Mouse (Mus musculus) midbrain, embryonic 13.5 days (tissue): Measurements from ENCODE around the gene Gpx3. TPM values are rescaled to one million over a fixed set of nuclear protein-coding genes. Genes with fewer than 3 reads are reported as not detected.

Experiments used
- ATAC-seq: fragments of 200-750 bp; cut with Nextera tagmentation; 2 replicates; pipeline ENCODE4 v1.8.0; 2017; ENCODE audit warnings: mild to moderate bottlenecking, moderate TSS enrichment, moderate library complexity
- H3K27ac ChIP-seq: fragments of 300-500 bp; sonication (generic); 2 replicates; pipeline ENCODE4 v1.5.1; 2015; ENCODE audit warnings: inconsistent platforms, mild to moderate bottlenecking, moderate library complexity
- H3K27me3 ChIP-seq: fragments of 300-500 bp; sonication (generic); 2 replicates; pipeline ENCODE4 v1.6.1; 2015; ENCODE audit warnings: mild to moderate bottlenecking, inconsistent platforms
- H3K36me3 ChIP-seq: fragments of 300-500 bp; sonication (generic); 2 replicates; pipeline ENCODE4 v1.6.1; 2015; ENCODE audit warnings: mild to moderate bottlenecking, inconsistent platforms
- H3K4me1 ChIP-seq: fragments of 300-500 bp; sonication (generic); replicated peaks from 2 replicates; pipeline ENCODE4 v1.6.1; 2015; ENCODE audit warnings: inconsistent platforms
- H3K4me2 ChIP-seq: fragments of 300-500 bp; sonication (generic); replicated peaks from 2 replicates; pipeline ENCODE4 v1.6.1; 2015; ENCODE audit warnings: moderate library complexity, mild to moderate bottlenecking, inconsistent platforms
- H3K4me3 ChIP-seq: fragments of 300-500 bp; sonication (generic); replicated peaks from 2 replicates; pipeline ENCODE4 v1.5.1; 2015; ENCODE audit warnings: mild to moderate bottlenecking, inconsistent platforms
- H3K9ac ChIP-seq: fragments of 300-500 bp; sonication (generic); replicated peaks from 2 replicates; pipeline ENCODE4 v1.6.1; 2015; ENCODE audit warnings: mild to moderate bottlenecking, inconsistent platforms
- H3K9me3 ChIP-seq: fragments of 300-500 bp; sonication (generic); 2 replicates; pipeline ENCODE4 v1.6.1; 2016; ENCODE audit warnings: mild to moderate bottlenecking, inconsistent platforms
- WGBS: fragments of 180-500 bp; shearing (Covaris S2); methylation state at CpG from one replicate; pipeline ENCODE4 v1.1.7; 2015; 5-methylcytosine and 5-hydroxymethylcytosine counted together
- polyA plus RNA-seq: library from polyadenylated mRNA; unstranded; fragments of >200 nt; fragmentation: Nextera tagmentation; extraction: Ambion mirVana; gene quantifications from 2 replicates; pipeline ENCODE4 v1.2.1, GENCODE M21; 2015

Gpx3 gene
- polyA plus RNA-seq, 1 experiment from 2014 or later: 19.6 TPM

DNA sequence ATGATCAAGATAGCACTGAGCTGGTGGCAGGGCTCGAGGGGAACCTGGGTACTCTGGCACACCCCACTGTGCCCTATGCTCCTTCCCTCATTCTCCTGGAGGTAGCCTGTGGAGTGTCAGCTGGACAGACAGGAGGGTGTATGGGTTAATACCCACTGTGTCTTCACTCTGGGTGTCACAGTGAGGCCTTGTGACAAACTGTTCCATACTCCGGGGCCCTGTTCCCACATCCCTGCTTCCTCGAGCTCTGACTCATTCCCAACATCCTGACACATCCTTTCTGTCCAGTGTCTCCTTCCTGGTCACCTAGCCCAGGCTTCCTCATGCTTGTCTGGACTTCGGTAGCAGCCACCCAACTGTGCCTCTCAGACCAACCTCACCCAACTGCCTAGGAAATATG, 4.2 kb downstream of the Gpx3 start:
- Histone ChIP-seq H3K4me2 (no peak overlapping the region), H3K4me1 (peaks cover 10% of the 10 kb centered on the region)
- 82% methylated on average over 4 of the region's 4 CpGs for WGBS

DNA sequence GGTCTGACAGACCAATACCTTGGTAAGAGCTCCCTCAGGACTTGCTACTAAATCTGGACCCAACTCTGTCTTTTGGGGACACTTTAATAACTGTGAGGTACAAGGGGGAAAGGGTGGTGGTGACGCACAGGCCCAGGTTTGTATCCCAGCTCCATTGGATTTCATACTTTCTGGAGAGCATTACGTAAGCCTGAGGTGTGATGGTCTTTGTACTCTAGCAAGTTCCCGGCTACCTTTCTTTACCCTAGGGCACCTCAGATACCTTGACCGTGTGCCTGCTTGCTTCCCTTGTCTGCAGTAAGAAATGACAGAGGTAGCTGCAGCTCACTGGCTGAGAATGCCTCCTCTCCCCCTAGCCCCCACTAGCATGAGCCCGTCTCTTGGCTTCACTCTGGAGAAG, 5.0 kb downstream of the Gpx3 start:
- H3K36me3 ChIP-seq: peaks cover 20% of the 10 kb centered on the region
- no peak overlapping the region for H3K27ac ChIP-seq
- no peak overlapping the region for H3K9ac ChIP-seq
- H3K4me2 ChIP-seq: no peak overlapping the region
- 95% methylated on average over 5 of the region's 5 CpGs for WGBS
- no peaks in the 10 kb centered on the region for H3K9me3 ChIP-seq
- no peak for ATAC-seq
- H3K4me3 ChIP-seq: no peak overlapping the region
- peaks cover 9% of the 10 kb centered on the region for H3K4me1 ChIP-seq
- no peaks in the 10 kb centered on the region for H3K27me3 ChIP-seq

More for the DNA sequence above, 4.2 kb downstream of the Gpx3 start:
- ATAC-seq: no peak
- Histone ChIP-seq H3K27ac (no peak overlapping the region), H3K27me3 (no peaks in the 10 kb centered on the region), H3K9me3 (no peaks in the 10 kb centered on the region), H3K9ac (no peak overlapping the region), H3K4me3 (no peak overlapping the region), H3K36me3 (peaks cover 19% of the 10 kb centered on the region)

DNA sequence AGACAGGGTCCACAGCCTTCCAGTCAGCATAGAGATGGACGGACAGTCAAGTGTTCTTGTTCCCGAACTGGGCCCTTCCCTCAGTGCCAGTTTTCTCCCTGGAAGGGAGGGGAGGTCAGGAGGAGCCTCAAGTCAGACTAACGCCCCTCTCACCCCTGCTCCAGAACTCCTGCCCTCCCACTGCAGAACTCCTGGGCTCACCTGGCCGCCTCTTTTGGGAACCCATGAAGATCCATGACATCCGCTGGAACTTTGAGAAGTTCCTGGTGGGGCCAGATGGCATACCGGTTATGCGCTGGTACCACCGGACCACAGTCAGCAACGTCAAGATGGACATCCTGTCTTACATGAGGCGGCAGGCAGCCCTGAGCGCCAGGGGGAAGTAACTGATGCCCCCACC, 7.0 kb downstream of the Gpx3 start:
- Histone ChIP-seq H3K9me3 (no peaks in the 10 kb centered on the region), H3K4me2 (no peak overlapping the region), H3K4me1 (no peaks in the 10 kb centered on the region), H3K27ac (no peak overlapping the region), H3K9ac (no peak overlapping the region), H3K27me3 (no peaks in the 10 kb centered on the region), H3K36me3 (peaks cover 26% of the 10 kb centered on the region), H3K4me3 (no peak overlapping the region)
- 91% methylated on average over 11 of the region's 11 CpGs for WGBS
- ATAC-seq: no peak

DNA sequence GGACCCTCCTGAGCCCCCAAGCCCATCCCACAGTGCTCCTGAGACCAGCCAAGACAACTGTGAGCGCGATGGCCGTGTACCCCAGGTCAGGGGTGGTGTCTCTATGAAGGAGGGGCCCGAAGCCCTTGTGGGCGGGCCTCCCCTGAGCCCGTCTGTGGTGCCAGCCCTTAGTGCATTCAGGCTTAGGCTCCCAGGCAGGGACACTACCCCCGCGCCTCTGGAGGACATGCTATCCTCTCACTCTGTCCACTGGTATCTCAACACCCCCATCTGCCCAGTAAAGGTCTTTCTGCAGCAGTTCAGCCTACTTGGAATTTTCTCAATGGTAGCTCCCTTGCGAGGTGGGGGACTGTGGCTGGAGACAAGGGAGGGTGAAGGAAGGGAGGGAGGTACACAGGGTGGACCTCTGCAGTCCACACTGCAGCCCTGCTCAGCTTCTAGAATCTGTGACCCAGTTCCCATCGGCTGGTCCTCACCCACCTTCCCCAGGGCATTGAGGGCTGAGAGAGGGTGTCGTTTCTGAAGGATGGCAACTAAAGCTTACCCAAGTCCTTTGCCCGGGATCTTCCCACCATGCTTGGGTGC, 7.9 kb downstream of the Gpx3 start:
- Histone ChIP-seq H3K9me3 (no peaks in the 10 kb centered on the region), H3K9ac (no peak overlapping the region), H3K27me3 (no peaks in the 10 kb centered on the region), H3K27ac (no peak overlapping the region), H3K36me3 (peaks cover 35% of the 10 kb centered on the region), H3K4me2 (no peak overlapping the region), H3K4me1 (no peaks in the 10 kb centered on the region), H3K4me3 (no peak overlapping the region)
- WGBS: 91% methylated on average over 12 of the region's 12 CpGs
- no peak for ATAC-seq

DNA sequence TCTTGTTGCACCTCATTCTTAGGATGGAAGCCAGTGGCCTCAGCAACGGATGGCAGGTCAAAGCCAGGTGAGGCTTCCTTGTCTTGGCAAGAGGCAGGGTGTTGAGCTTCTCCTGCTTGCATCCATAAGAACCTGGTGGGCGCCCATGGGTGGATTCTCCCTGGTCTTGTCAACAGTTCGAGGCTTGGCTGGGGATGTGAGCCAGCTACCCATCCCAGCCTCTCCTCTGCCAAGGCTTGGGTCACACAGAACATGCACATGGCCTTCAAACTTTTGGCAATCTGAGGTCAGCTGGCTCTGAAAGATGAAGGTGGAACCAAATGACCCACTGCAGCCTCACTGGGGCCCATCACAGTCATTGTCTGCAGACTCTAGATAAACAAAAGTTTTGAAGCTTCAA, 8.9 kb downstream of the Gpx3 start:
- H3K27ac ChIP-seq: no peak overlapping the region
- H3K4me1 ChIP-seq: no peaks in the 10 kb centered on the region
- WGBS: 85% methylated on average over 3 of the region's 3 CpGs
- no peak overlapping the region for H3K4me3 ChIP-seq
- H3K27me3 ChIP-seq: no peaks in the 10 kb centered on the region
- peaks cover 44% of the 10 kb centered on the region for H3K36me3 ChIP-seq
- H3K9me3 ChIP-seq: no peaks in the 10 kb centered on the region
- H3K9ac ChIP-seq: no peak overlapping the region
- no peak overlapping the region for H3K4me2 ChIP-seq
- no peak for ATAC-seq

DNA sequence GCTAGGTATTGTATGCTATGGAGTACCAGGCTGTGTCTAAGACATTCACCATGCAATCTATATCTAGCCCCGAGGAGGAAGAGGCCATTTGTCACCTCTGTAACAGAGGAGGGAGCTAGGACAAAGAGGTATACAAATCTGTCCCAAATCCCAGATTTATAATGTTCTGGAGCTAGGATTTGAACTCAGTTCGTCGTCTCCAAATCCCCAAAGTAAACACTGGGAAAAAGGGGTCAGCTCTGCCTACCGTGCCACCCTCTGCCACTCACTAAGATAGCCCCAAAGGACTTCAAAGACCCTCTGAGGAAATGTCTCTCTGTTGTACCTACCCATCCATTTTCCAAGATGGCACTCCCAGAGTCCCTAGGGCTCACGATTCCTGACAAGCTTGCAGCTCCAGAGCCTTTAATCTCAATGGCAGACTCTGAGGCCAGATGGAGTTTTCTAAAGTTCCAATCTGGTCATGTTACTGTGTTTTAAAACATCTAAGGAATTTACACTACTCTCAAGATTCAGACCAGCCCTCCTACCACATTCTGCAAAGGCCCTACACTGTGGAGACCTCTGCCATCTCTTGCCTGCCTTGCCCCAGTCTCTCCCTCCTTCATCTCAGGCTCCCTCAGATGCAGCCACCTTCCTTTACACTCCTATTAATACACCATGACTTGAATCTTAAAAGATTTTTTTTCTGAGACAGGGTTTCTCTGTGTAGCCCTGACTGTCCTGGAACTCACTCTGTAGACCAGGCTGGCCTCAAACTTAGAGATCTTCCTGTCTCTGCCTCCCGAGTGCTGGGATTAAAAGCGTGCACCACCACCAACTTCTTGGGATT, 9.6 kb downstream of the Gpx3 start:
- Histone ChIP-seq H3K4me1 (no peaks in the 10 kb centered on the region), H3K27me3 (no peaks in the 10 kb centered on the region), H3K9ac (no peak overlapping the region), H3K4me3 (no peak overlapping the region), H3K4me2 (no peak overlapping the region), H3K27ac (no peak overlapping the region), H3K36me3 (peaks cover 50% of the 10 kb centered on the region), H3K9me3 (no peaks in the 10 kb centered on the region)
- no peak for ATAC-seq
- WGBS: 89% methylated on average over 7 of the region's 7 CpGs

DNA sequence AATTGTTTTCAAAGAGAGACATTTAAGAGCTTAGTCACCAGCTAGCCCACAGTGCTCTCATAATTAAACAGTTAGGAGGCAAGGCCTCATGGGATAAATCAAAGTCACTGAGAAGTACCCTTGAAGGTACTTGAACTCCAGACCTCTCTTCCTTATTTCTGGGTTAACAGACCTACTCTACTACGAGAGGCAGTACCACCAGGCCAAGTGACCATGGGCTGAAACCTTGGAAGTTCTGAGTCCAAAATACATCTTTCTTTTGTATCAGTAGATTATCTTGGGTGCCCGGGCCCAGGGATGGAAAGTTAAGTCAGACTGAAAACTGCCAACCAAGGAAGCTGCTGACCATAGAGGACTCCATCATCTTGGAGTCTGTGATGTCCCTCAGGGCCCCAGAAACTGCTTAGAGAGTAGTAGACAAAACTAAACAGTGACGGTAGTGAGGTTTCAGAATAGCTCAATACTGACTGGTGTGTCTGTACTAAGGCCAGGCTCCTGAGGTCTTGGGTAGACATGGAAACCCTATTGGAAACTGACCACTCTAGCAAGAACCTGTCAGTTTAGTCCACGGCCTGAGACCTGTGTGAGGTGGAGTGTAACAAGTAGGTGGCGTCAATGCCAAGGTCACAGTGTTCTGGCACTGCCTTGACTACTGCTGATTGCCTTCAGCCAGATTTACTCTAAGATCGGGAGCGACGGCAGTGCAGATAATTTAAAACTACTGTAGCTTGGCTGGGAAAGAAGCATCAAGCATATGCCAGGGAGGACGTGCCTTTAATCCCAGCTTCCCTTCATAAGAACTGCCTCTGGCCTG, 10.5 kb downstream of the Gpx3 start:
- H3K27ac ChIP-seq: no peak overlapping the region
- no peaks in the 10 kb centered on the region for H3K4me1 ChIP-seq
- H3K36me3 ChIP-seq: peaks cover 59% of the 10 kb centered on the region
- 88% methylated on average over 9 of the region's 9 CpGs for WGBS
- H3K4me2 ChIP-seq: no peak overlapping the region
- H3K9ac ChIP-seq: no peak overlapping the region
- no peaks in the 10 kb centered on the region for H3K9me3 ChIP-seq
- H3K4me3 ChIP-seq: no peak overlapping the region
- H3K27me3 ChIP-seq: no peaks in the 10 kb centered on the region
- no peak for ATAC-seq

DNA sequence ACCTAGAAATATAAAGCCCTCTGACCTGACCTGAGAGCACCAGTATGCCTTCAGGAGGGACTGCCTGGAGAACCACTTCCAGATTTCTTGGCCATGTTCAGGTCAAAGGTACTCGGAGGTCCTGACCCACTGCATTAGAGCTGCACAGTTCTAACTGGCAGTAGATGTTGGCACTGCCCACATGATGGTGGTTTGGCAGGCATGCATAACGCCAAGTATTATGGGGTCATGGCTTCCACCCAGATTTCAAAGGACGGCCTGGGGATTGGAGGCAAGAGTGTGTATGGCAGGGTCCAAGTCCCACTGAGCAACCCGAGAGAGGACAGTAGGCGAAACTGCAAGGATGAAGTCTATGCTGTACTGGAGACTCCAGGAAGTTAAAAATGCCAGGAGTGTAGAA, 11.6 kb downstream of the Gpx3 start:
- Histone ChIP-seq H3K4me1 (no peaks in the 10 kb centered on the region), H3K36me3 (peaks cover 70% of the 10 kb centered on the region), H3K27ac (no peak overlapping the region), H3K9me3 (no peaks in the 10 kb centered on the region), H3K27me3 (no peaks in the 10 kb centered on the region), H3K4me2 (no peak overlapping the region), H3K4me3 (no peak overlapping the region), H3K9ac (no peak overlapping the region)
- WGBS: 95% methylated on average over 5 of the region's 5 CpGs
- ATAC-seq: no peak

DNA sequence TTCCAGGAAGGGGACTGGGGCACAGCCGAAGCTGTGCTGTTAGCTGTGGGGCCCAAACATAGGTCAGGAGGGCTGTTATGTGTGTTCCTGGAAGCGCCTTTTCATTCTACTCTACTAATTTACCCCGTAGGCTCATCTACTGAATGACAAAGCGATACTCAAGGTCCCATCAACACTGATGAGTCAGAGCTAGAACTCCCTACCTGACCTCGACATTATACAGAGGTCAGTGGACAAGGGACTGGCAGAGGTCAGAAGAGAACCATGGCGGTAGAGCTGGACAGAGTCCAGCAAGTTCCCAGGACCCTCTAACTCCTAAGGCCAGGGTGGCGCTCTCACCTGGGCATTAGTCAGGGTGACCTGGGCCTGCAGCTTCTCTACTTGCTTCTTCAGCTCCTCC, 15.2 kb downstream of the Gpx3 start:
- no peak for ATAC-seq
- WGBS: 95% methylated on average over 7 of the region's 7 CpGs

DNA sequence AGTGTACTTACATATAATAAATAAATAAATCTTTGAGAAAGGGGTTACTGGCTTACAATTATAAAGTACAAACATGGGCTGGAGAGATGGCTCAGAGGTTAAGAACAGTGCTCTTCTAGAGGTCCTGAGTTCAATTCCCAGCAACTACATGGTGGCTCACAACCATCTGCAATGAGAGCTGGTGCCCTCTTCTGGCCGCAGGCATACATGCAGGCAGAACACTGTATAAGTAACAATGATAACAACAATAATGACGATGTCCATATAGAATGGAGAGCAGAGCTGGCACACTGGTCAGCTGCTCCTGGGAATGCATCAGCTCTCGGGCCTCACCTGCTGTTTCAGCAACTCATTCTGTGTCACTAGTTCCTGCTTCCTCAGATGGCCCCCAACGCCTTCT, 16.0 kb downstream of the Gpx3 start:
- Histone ChIP-seq H3K4me2 (no peak overlapping the region), H3K27me3 (no peaks in the 10 kb centered on the region), H3K4me3 (no peak overlapping the region), H3K27ac (no peak overlapping the region), H3K9me3 (no peaks in the 10 kb centered on the region), H3K9ac (no peak overlapping the region), H3K4me1 (no peaks in the 10 kb centered on the region), H3K36me3 (peaks cover 82% of the 10 kb centered on the region)
- no peak for ATAC-seq
- WGBS: 86% methylated on average over 4 of the region's 4 CpGs

More for the DNA sequence above, 15.2 kb downstream of the Gpx3 start:
- Histone ChIP-seq H3K4me1 (no peaks in the 10 kb centered on the region), H3K9ac (no peak overlapping the region), H3K27ac (no peak overlapping the region), H3K4me3 (no peak overlapping the region), H3K4me2 (no peak overlapping the region), H3K27me3 (no peaks in the 10 kb centered on the region), H3K36me3 (peaks cover 76% of the 10 kb centered on the region), H3K9me3 (no peaks in the 10 kb centered on the region)

DNA sequence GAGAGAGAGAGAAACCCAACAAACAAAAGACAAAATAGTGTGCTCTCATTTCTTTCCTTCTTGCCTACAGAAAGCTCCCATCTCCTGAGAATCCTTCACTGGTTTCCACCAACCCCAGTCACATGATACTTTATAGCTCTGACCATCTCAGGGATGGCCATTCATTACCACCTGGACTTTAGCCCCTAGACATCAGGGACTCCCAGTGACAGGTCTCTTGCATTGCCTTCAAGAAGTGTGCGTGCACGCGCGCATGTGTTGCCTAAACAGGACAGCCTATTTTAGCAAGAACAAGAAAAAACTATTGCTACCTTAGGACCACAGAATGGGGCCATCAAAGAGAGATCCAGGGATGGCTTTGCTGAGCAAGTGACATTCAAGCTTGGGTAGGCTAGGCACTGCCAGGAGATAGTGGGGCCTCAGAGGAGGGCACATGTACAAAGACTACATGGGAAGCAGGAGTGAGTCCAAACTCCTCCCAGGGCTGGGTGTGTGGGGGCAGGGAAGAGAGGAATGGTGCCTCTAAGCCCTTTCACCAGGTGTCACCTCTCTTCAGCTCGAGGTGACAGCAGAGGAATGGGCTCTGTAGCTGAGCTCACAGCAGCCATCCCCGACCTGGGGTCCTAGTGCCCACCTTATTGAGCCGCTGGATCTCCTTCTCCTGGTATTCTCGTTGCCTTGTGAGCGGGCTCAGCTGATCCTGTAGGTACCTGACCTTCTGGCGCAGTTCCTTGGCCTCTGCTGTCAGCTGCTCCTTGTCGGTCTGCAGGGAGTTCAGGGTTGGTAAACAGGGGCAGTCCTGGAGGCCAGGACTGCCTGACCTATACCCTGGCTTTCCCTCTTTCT, 18.1 kb downstream of the Gpx3 start:
- H3K4me3 ChIP-seq: no peak overlapping the region
- 88% methylated on average over 11 of the region's 11 CpGs for WGBS
- ATAC-seq: no peak
- no peak overlapping the region for H3K27ac ChIP-seq
- H3K9me3 ChIP-seq: no peaks in the 10 kb centered on the region
- no peak overlapping the region for H3K4me2 ChIP-seq
- H3K4me1 ChIP-seq: no peaks in the 10 kb centered on the region
- peaks cover 82% of the 10 kb centered on the region for H3K36me3 ChIP-seq
- no peaks in the 10 kb centered on the region for H3K27me3 ChIP-seq
- no peak overlapping the region for H3K9ac ChIP-seq
